Mouse (Mus musculus) midbrain, postnatal 0 days (tissue): ENCODE measurements at regions not wholly inside any gene's neighbourhood (a gene's known extent, or its start where the extent isn't known, plus 50 kb on each side); places are given as distances from the start of the nearest gene placed in this dataset.
A peak's percentile ranks its signal among the peaks of the same experiment; 100 is the strongest.

Experiments
- ATAC-seq: fragments of 200-750 bp; cut with Nextera tagmentation; 2 replicates; pipeline ENCODE4 v1.8.0; 2017; ENCODE audit warnings: moderate number of reproducible peaks, mild to moderate bottlenecking, moderate TSS enrichment, moderate library complexity; ENCODE audit not compliant: low FRiP score
- DNase-seq: peaks from one replicate; pipeline ENCODE4 v3.0.0-alpha.2; 2015; ENCODE audit warnings: low spot score
- H3K27ac ChIP-seq: fragments of 300-500 bp; sonication (generic); 2 replicates; pipeline ENCODE4 v1.5.1; 2014; ENCODE audit warnings: low read depth, mild to moderate bottlenecking, low read length, mixed read lengths
- H3K27me3 ChIP-seq: fragments of 300-500 bp; sonication (generic); 2 replicates; pipeline ENCODE4 v1.6.1; 2014; ENCODE audit warnings: low read length, control low read depth, mixed read lengths; ENCODE audit not compliant: insufficient read depth
- H3K36me3 ChIP-seq: fragments of 300-500 bp; sonication (generic); 2 replicates; pipeline ENCODE4 v1.6.1; 2014; ENCODE audit warnings: low read length, control low read depth, mixed read lengths; ENCODE audit not compliant: insufficient read depth
- H3K4me1 ChIP-seq: fragments of 300-500 bp; sonication (generic); 2 replicates; pipeline ENCODE4 v1.6.1; 2014; ENCODE audit warnings: mild to moderate bottlenecking, control low read depth, antibody characterized with exemption, low read length, mixed read lengths; ENCODE audit not compliant: insufficient read depth
- H3K4me2 ChIP-seq: fragments of 300-500 bp; sonication (generic); 2 replicates; pipeline ENCODE4 v1.6.1; 2014; ENCODE audit warnings: low read depth, mild to moderate bottlenecking, low read length, mixed read lengths; ENCODE audit not compliant: poor library complexity, severe bottlenecking
- H3K4me3 ChIP-seq: fragments of 300-500 bp; sonication (generic); 2 replicates; pipeline ENCODE4 v1.5.1; 2014; ENCODE audit warnings: low read depth, mild to moderate bottlenecking, low read length, moderate library complexity
- H3K9ac ChIP-seq: fragments of 300-500 bp; sonication (generic); replicated peaks from 2 replicates; pipeline ENCODE4 v1.6.1; 2014; ENCODE audit warnings: mild to moderate bottlenecking, low read length, moderate library complexity, mixed read lengths; ENCODE audit not compliant: poor library complexity, severe bottlenecking
- H3K9me3 ChIP-seq: fragments of 300-500 bp; sonication (generic); 2 replicates; pipeline ENCODE4 v1.6.1; 2016; ENCODE audit warnings: low read length, control low read depth
- CTCF ChIP-seq: IDR thresholded peaks from 2 replicates; pipeline ENCODE4 v1.5.1; 2016; ENCODE audit warnings: antibody characterized with exemption, mild to moderate bottlenecking
- WGBS: fragments of 180-500 bp; shearing (Covaris S2); extraction: QIAGEN DNeasy Blood & Tissue Kit; methylation state at CpG from one replicate; pipeline ENCODE4 v1.1.7; 2014; 5-methylcytosine and 5-hydroxymethylcytosine counted together

DNA sequence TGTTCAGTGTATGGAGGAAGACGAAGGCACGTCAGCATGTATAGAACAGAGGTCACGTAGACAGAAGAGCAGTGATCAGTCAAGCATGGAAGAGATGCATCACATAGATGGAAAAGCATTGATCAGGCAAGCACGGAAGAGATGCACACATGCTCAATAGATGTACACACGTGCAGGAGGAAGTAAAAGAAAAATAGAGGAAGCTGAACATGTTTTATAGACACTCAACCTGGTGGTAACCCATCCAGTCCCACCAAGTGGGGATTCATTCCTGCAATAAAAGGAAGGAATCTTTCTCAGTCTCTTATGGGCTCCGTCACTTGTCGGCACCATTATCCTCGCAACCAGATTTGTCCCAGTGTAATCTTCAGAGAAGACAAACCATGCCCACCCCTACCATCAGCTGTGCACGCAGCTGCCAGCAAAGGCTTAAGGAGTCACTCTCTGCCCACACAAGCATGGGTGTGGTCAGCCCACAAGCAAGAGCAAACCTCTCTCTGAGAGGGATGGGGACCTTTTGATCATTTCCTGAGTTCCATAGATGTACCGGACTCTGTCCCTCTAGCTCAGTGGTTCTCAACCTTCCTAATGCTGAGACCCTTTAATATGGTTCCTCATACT, 108.3 kb upstream of the Cdc42ep3 start:
- ATAC-seq = no peak

GRCm38 (mm10) chr17:79465666-79466065, 110.8 kb upstream of the Cdc42ep3 start:
- no peaks in the 10 kb centered on the region for H3K9me3 ChIP-seq
- no peaks in the 10 kb centered on the region for H3K27me3 ChIP-seq
- TF ChIP-seq CTCF = no peak
- no peak overlapping the region for H3K4me3 ChIP-seq
- H3K4me2 ChIP-seq = no peak overlapping the region
- H3K9ac ChIP-seq = no peak overlapping the region
- no peaks in the 10 kb centered on the region for H3K36me3 ChIP-seq
- no peak overlapping the region for H3K27ac ChIP-seq
- WGBS = 96% methylated on average over 9 of the region's 9 CpGs
- H3K4me1 ChIP-seq = no peaks in the 10 kb centered on the region
- DNase-seq = no peak
- ATAC-seq = no peak

More for the DNA sequence above, 108.3 kb upstream of the Cdc42ep3 start:
- Histone ChIP-seq H3K4me1 (no peaks in the 10 kb centered on the region), H3K4me3 (no peak overlapping the region), H3K27me3 (no peaks in the 10 kb centered on the region), H3K9ac (no peak overlapping the region), H3K9me3 (no peaks in the 10 kb centered on the region), H3K27ac (no peak overlapping the region), H3K4me2 (no peak overlapping the region), H3K36me3 (no peaks in the 10 kb centered on the region)
- no peak for TF ChIP-seq CTCF
- DNase-seq = no peak
- 95% methylated on average over 10 of the region's 10 CpGs for WGBS

GRCm38 (mm10) chr17:79471639-79472038, 116.7 kb upstream of the Cdc42ep3 start:
- no peak overlapping the region for H3K27ac ChIP-seq
- no peaks in the 10 kb centered on the region for H3K4me1 ChIP-seq
- WGBS = 70% methylated on average over 2 of the region's 2 CpGs
- no peaks in the 10 kb centered on the region for H3K9me3 ChIP-seq
- H3K36me3 ChIP-seq = no peaks in the 10 kb centered on the region
- H3K4me3 ChIP-seq = no peak overlapping the region
- no peak overlapping the region for H3K9ac ChIP-seq
- H3K4me2 ChIP-seq = no peak overlapping the region
- peak; percentile 33 for TF ChIP-seq CTCF
- H3K27me3 ChIP-seq = no peaks in the 10 kb centered on the region
- no peak for ATAC-seq
- no peak for DNase-seq

- Histone ChIP-seq H3K27ac (no peak overlapping the region), H3K27me3 (no peaks in the 10 kb centered on the region), H3K4me2 (no peak overlapping the region), H3K4me3 (no peak overlapping the region), H3K9ac (no peak overlapping the region), H3K36me3 (no peaks in the 10 kb centered on the region), H3K4me1 (no peaks in the 10 kb centered on the region), H3K9me3 (no peaks in the 10 kb centered on the region)
- ATAC-seq (no peak), DNase-seq (peak; percentile 43)
- TF ChIP-seq CTCF = no peak
- 47% methylated on average over 10 of the region's 10 CpGs for WGBS
Measured at GRCm38 (mm10) chr17:79472106-79472995, 117.5 kb upstream of the Cdc42ep3 start.

- DNase-seq = no peak
- H3K36me3 ChIP-seq = no peaks in the 10 kb centered on the region
- WGBS = 82% methylated on average over 8 of the region's 8 CpGs
- no peak overlapping the region for H3K4me3 ChIP-seq
- H3K4me1 ChIP-seq = no peaks in the 10 kb centered on the region
- H3K9me3 ChIP-seq = no peaks in the 10 kb centered on the region
- no peak overlapping the region for H3K4me2 ChIP-seq
- no peaks in the 10 kb centered on the region for H3K27me3 ChIP-seq
- H3K9ac ChIP-seq = no peak overlapping the region
- no peak for TF ChIP-seq CTCF
- no peak for ATAC-seq
- H3K27ac ChIP-seq = no peak overlapping the region
Measured at GRCm38 (mm10) chr17:79476671-79477070, 121.8 kb upstream of the Cdc42ep3 start.

- Histone ChIP-seq H3K4me2 (no peak overlapping the region), H3K4me3 (no peak overlapping the region), H3K27ac (no peak overlapping the region), H3K9me3 (no peaks in the 10 kb centered on the region), H3K4me1 (no peaks in the 10 kb centered on the region), H3K9ac (no peak overlapping the region), H3K36me3 (no peaks in the 10 kb centered on the region), H3K27me3 (no peaks in the 10 kb centered on the region)
- ATAC-seq = no peak
- no peak for TF ChIP-seq CTCF
- WGBS = 87% methylated on average over 6 of the region's 6 CpGs
- no peak for DNase-seq
Measured at GRCm38 (mm10) chr17:79481112-79481738, 126.3 kb upstream of the Cdc42ep3 start.
